Mouse (Mus musculus): ENCODE measurements at regions not wholly inside any gene's neighbourhood (a gene's known extent, or its start where the extent isn't known, plus 50 kb on each side); places are given as distances from the start of the nearest gene placed in this dataset.

DNA sequence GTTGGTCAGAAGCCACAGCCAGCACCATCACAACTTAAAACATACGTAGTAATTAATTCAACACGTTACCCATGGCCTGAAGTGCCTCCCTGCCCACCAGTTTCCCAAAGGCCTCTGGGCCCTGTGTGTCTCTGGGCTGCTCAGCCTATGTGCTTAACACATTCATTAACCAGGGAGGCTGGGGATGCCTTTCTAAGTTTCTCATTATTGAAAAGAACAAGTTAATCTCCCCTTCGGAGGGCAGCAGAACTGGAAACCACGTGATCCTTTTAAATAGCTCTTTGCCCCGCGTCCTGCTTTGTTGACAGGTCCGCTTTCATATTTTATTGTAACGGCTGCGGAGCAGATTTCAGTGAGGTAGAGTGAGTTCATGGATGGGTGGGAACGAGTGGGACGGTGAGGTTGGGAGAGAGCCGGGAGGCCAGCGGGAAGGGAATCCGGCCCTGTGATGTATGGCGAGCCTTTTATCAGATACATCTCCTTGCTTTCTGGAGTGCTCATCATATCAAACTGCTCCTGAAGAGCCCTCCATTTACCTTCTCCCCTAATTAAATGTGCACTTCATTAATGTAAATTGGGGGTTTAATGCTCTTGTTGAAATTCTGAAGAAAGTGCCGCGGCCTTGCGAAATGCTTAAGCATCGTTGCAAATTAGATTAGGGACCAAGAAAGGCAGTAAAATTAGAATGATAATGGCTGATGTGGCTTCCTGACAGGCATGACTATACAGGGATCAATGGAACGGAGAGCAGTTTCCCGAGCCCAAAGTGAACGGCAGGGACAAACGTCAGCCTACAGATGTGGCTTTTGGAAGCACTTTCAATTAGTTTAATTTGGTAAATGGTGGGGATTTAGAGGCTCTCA, 127.0 kb downstream of the Nkx6-1 start:
- TF ChIP-seq CTCF (IDR thresholded peaks at IDR 0.05; ENCODE audit: borderline replicate concordance, extremely low read depth, insufficient read depth, insufficient read length) (no peak), POLR2A (IDR thresholded peaks at IDR 0.05; ENCODE audit: borderline replicate concordance, extremely low read depth, insufficient read depth, insufficient read length, poor library complexity, severe bottlenecking) (no peak)

Data from brain, embryonic 14.5 days (tissue).